Mouse (Mus musculus): ENCODE measurements around the gene Entpd8.

Entpd8 gene

GRCm38 (mm10) chr2:25080076-25080475, at the start of gene Entpd8:
TSS of gene Entpd8 (plus strand) at chr2:25080304.
- DNase-seq (ENCODE audit: extremely low spot score), result no peak

- DNase-seq (ENCODE audit: extremely low spot score), result no peak
These were observed 45.1 kb upstream of the Entpd8 start for GRCm38 (mm10) chr2:25034994-25035393.

GRCm38 (mm10) chr2:25040089-25040488, 40.0 kb upstream of the Entpd8 start:
- no peak for DNase-seq (ENCODE audit: extremely low spot score)

- no peak for DNase-seq (ENCODE audit: extremely low spot score)
These were observed 29.2 kb upstream of the Entpd8 start for GRCm38 (mm10) chr2:25050921-25051320.

GRCm38 (mm10) chr2:25051450-25051849, 28.7 kb upstream of the Entpd8 start:
- DNase-seq (ENCODE audit: extremely low spot score), result no peak

GRCm38 (mm10) chr2:25053101-25053500, 27.0 kb upstream of the Entpd8 start:
- DNase-seq (ENCODE audit: extremely low spot score), result no peak

- DNase-seq (ENCODE audit: extremely low spot score), result peak; percentile 88
These were observed 25.7 kb upstream of the Entpd8 start, which contains the start of gene Nsmf for GRCm38 (mm10) chr2:25054221-25055067. TSS of gene Nsmf (plus strand) at chr2:25054355.

- no peak for DNase-seq (ENCODE audit: extremely low spot score)
These were observed 25.1 kb upstream of the Entpd8 start for GRCm38 (mm10) chr2:25055068-25055405.

- DNase-seq (ENCODE audit: extremely low spot score), result no peak
These were observed 24.5 kb upstream of the Entpd8 start for GRCm38 (mm10) chr2:25055409-25056155.

GRCm38 (mm10) chr2:25058926-25059325, 21.2 kb upstream of the Entpd8 start:
- DNase-seq (ENCODE audit: extremely low spot score), result no peak

GRCm38 (mm10) chr2:25063523-25063922, 16.6 kb upstream of the Entpd8 start:
- DNase-seq (ENCODE audit: extremely low spot score), result no peak

- no peak for DNase-seq (ENCODE audit: extremely low spot score)
These were observed 15.8 kb upstream of the Entpd8 start for GRCm38 (mm10) chr2:25064285-25064684.

GRCm38 (mm10) chr2:25065537-25065936, 14.6 kb upstream of the Entpd8 start:
- no peak for DNase-seq (ENCODE audit: extremely low spot score)

GRCm38 (mm10) chr2:25066552-25066951, 13.6 kb upstream of the Entpd8 start:
- no peak for DNase-seq (ENCODE audit: extremely low spot score)

- no peak for DNase-seq (ENCODE audit: extremely low spot score)
These were observed 10.6 kb upstream of the Entpd8 start for GRCm38 (mm10) chr2:25069537-25069936.

GRCm38 (mm10) chr2:25072398-25072797, 7.7 kb upstream of the Entpd8 start:
- no peak for DNase-seq (ENCODE audit: extremely low spot score)

- DNase-seq (ENCODE audit: extremely low spot score), result no peak
These were observed 4.6 kb upstream of the Entpd8 start for GRCm38 (mm10) chr2:25075506-25075905.

GRCm38 (mm10) chr2:25078967-25079366, 1.1 kb upstream of the Entpd8 start:
- no peak for DNase-seq (ENCODE audit: extremely low spot score)

- DNase-seq (ENCODE audit: extremely low spot score), result no peak
These were observed 3.6 kb downstream of the Entpd8 start for GRCm38 (mm10) chr2:25083697-25084096.

- DNase-seq (ENCODE audit: extremely low spot score), result no peak
These were observed 5.5 kb downstream of the Entpd8 start for GRCm38 (mm10) chr2:25085571-25085970.

- DNase-seq (ENCODE audit: extremely low spot score), result no peak
These were observed 7.7 kb downstream of the Entpd8 start for GRCm38 (mm10) chr2:25087842-25088241.

GRCm38 (mm10) chr2:25088636-25089035, 8.5 kb downstream of the Entpd8 start:
- DNase-seq (ENCODE audit: extremely low spot score), result no peak

- DNase-seq (ENCODE audit: extremely low spot score), result no peak
These were observed 14.6 kb downstream of the Entpd8 start for GRCm38 (mm10) chr2:25094785-25095108.
